Mouse (Mus musculus) stomach, embryonic 15.5 days (tissue): ENCODE measurements at regions not wholly inside any gene's neighbourhood (a gene's known extent, or its start where the extent isn't known, plus 50 kb on each side); places are given as distances from the start of the nearest gene placed in this dataset.

Source experiments
- ATAC-seq: fragments of 200-750 bp; cut with Nextera tagmentation; 2 replicates; pipeline ENCODE4 v1.8.0; 2017; ENCODE audit warnings: low read depth, moderate number of reproducible peaks, moderate TSS enrichment; ENCODE audit not compliant: insufficient read depth, low FRiP score
- H3K27ac ChIP-seq: fragments of 300-500 bp; sonication (generic); 2 replicates; pipeline ENCODE4 v1.5.1; 2015; ENCODE audit warnings: mild to moderate bottlenecking, inconsistent platforms
- H3K27me3 ChIP-seq: fragments of 300-500 bp; sonication (generic); replicated peaks from 2 replicates; pipeline ENCODE4 v1.6.1; 2015; ENCODE audit warnings: inconsistent platforms
- H3K36me3 ChIP-seq: fragments of 300-500 bp; sonication (generic); 2 replicates; pipeline ENCODE4 v1.6.1; 2015; ENCODE audit warnings: inconsistent platforms
- H3K4me1 ChIP-seq: fragments of 300-500 bp; sonication (generic); 2 replicates; pipeline ENCODE4 v1.6.1; 2015; ENCODE audit warnings: inconsistent platforms
- H3K4me2 ChIP-seq: fragments of 300-500 bp; sonication (generic); 2 replicates; pipeline ENCODE4 v1.6.1; 2015; ENCODE audit warnings: mild to moderate bottlenecking, inconsistent platforms
- H3K4me3 ChIP-seq: fragments of 300-500 bp; sonication (generic); replicated peaks from 2 replicates; pipeline ENCODE4 v1.5.1; 2015; ENCODE audit warnings: inconsistent platforms
- H3K9ac ChIP-seq: fragments of 300-500 bp; sonication (generic); 2 replicates; pipeline ENCODE4 v1.6.1; 2015; ENCODE audit warnings: inconsistent platforms
- H3K9me3 ChIP-seq: fragments of 300-500 bp; sonication (generic); 2 replicates; pipeline ENCODE4 v1.6.1; 2016; ENCODE audit warnings: inconsistent platforms
- WGBS: fragments of 180-500 bp; shearing (Covaris S2); methylation state at CpG from one replicate; pipeline ENCODE4 v1.1.7; 2015; 5-methylcytosine and 5-hydroxymethylcytosine counted together

DNA sequence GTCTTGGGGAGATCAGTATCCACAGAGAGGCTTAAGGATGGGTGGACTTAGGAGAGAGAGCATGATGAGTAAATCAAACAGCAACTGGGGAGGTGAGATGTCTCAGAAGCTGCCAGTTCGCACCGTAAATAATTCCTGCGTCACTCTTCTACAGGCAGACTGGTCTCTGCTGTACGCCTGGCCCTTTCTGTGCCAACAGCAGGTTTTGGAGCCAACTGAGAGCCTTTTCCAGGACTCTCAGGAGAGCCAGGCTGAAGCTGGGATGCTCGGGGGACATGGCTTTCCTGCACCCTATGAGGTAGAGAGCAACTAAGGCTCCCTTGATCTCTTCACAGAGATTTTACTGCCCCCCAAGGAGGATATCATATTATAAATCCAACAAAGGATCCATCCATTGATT lies 134.3 kb upstream of the Gsc start:
- Histone ChIP-seq H3K27ac (no peak overlapping the region), H3K9ac (no peak overlapping the region), H3K9me3 (no peaks in the 10 kb centered on the region), H3K4me3 (no peak overlapping the region), H3K4me2 (no peak overlapping the region), H3K4me1 (peaks cover 3% of the 10 kb centered on the region; the same call in 1 of the 2 replicates), H3K36me3 (no peaks in the 10 kb centered on the region), H3K27me3 (no peaks in the 10 kb centered on the region)
- ATAC-seq: no peak
- 84% methylated on average over 5 of the region's 5 CpGs for WGBS

GRCm38 (mm10) chr12:104605535-104606399 lies 132.6 kb upstream of the Gsc start:
- H3K9me3 ChIP-seq: no peaks in the 10 kb centered on the region
- no peaks in the 10 kb centered on the region for H3K36me3 ChIP-seq
- H3K4me3 ChIP-seq: no peak overlapping the region
- H3K27ac ChIP-seq: no peak overlapping the region
- H3K9ac ChIP-seq: no peak overlapping the region
- no peak overlapping the region for H3K4me2 ChIP-seq
- peaks cover 3% of the 10 kb centered on the region; the same call in 1 of the 2 replicates for H3K4me1 ChIP-seq
- WGBS: 49% methylated on average over 24 of the region's 24 CpGs
- ATAC-seq: no peak
- no peaks in the 10 kb centered on the region for H3K27me3 ChIP-seq

GRCm38 (mm10) chr12:104598056-104598455 lies 124.9 kb upstream of the Gsc start:
- Histone ChIP-seq H3K27ac (no peak overlapping the region), H3K27me3 (no peaks in the 10 kb centered on the region), H3K9me3 (no peaks in the 10 kb centered on the region), H3K4me3 (no peak overlapping the region), H3K4me2 (no peak overlapping the region), H3K4me1 (no peaks in the 10 kb centered on the region), H3K9ac (no peak overlapping the region), H3K36me3 (no peaks in the 10 kb centered on the region)
- WGBS: 67% methylated on average over 2 of the region's 2 CpGs
- no peak for ATAC-seq

- Histone ChIP-seq H3K9ac (no peak overlapping the region), H3K27me3 (no peaks in the 10 kb centered on the region), H3K27ac (no peak overlapping the region), H3K9me3 (no peaks in the 10 kb centered on the region), H3K4me3 (no peak overlapping the region), H3K4me2 (no peak overlapping the region), H3K36me3 (no peaks in the 10 kb centered on the region), H3K4me1 (no peaks in the 10 kb centered on the region)
- WGBS: 49% methylated on average over 19 of the region's 19 CpGs
- no peak for ATAC-seq
Measured at GRCm38 (mm10) chr12:104593526-104594155, 120.5 kb upstream of the Gsc start.

- Histone ChIP-seq H3K9ac (no peak overlapping the region), H3K4me2 (no peak overlapping the region), H3K27me3 (no peaks in the 10 kb centered on the region), H3K9me3 (no peaks in the 10 kb centered on the region), H3K4me1 (no peaks in the 10 kb centered on the region), H3K4me3 (no peak overlapping the region), H3K36me3 (no peaks in the 10 kb centered on the region), H3K27ac (no peak overlapping the region)
- ATAC-seq: no peak
- 60% methylated on average over 21 of the region's 21 CpGs for WGBS
Measured at GRCm38 (mm10) chr12:104592791-104593525, 119.8 kb upstream of the Gsc start.

DNA sequence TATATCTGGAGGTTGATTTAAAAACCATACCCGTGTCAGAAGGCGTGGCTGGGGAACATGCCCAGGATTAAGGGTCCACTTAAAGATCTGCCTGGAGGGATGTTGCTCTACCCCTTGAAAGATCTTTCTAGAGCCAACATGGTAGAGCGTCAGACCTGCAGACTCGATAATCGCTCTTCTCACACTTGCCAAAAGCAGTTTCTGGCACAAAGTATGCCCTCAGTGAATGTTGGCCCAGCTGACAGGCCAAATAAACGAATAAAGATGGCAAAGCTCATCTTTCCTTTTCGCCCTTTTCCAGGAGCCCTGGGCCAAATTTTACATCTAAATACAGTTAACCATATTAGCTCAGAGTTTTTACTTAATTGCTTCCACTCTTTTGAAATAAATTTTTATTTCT lies 118.4 kb upstream of the Gsc start:
- no peaks in the 10 kb centered on the region for H3K36me3 ChIP-seq
- H3K27me3 ChIP-seq: no peaks in the 10 kb centered on the region
- no peak overlapping the region for H3K4me3 ChIP-seq
- no peak overlapping the region for H3K9ac ChIP-seq
- WGBS: 70% methylated on average over 7 of the region's 7 CpGs
- no peaks in the 10 kb centered on the region for H3K4me1 ChIP-seq
- H3K4me2 ChIP-seq: no peak overlapping the region
- H3K27ac ChIP-seq: no peak overlapping the region
- H3K9me3 ChIP-seq: no peaks in the 10 kb centered on the region
- ATAC-seq: no peak

GRCm38 (mm10) chr12:104590291-104590690 lies 117.2 kb upstream of the Gsc start:
- Histone ChIP-seq H3K4me3 (no peak overlapping the region), H3K27me3 (no peaks in the 10 kb centered on the region), H3K9me3 (no peaks in the 10 kb centered on the region), H3K27ac (no peak overlapping the region), H3K36me3 (no peaks in the 10 kb centered on the region), H3K9ac (no peak overlapping the region), H3K4me1 (no peaks in the 10 kb centered on the region; the same call in 1 of the 2 replicates), H3K4me2 (no peak overlapping the region)
- ATAC-seq: no peak
- 78% methylated on average over 8 of the region's 8 CpGs for WGBS

- Histone ChIP-seq H3K4me1 (no peaks in the 10 kb centered on the region; the same call in 1 of the 2 replicates), H3K4me2 (0 out of 2 replicates have a peak overlapping the region, but pooled peaks have one; percentile 25), H3K9ac (no peak overlapping the region), H3K9me3 (no peaks in the 10 kb centered on the region), H3K27ac (no peak overlapping the region), H3K4me3 (no peak overlapping the region), H3K27me3 (no peaks in the 10 kb centered on the region), H3K36me3 (no peaks in the 10 kb centered on the region)
- 56% methylated on average over 9 of the region's 9 CpGs for WGBS
- no peak for ATAC-seq
Measured at GRCm38 (mm10) chr12:104584408-104584807, 111.3 kb upstream of the Gsc start.

DNA sequence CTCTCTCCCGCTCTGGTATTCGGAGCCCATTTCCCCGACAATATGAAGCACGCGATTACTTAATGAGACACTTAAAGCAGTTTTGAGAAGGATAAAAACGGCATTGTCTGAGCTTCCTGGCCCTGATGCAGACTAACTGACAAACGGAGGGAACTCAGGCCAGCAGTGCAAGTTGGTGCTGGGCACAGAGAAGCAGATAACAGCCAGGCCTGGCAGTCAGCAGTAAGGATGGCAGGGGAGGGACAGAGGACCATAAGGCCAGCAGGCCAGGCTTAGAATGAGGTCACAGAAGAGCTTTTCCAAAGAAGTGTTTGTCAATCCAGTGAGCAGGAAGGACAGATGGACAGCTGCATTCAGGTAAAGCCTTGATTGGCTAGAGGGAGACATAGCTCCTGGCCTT lies 107.7 kb upstream of the Gsc start:
- no peaks in the 10 kb centered on the region; the same call in 1 of the 2 replicates for H3K4me1 ChIP-seq
- no peaks in the 10 kb centered on the region for H3K9me3 ChIP-seq
- no peaks in the 10 kb centered on the region for H3K36me3 ChIP-seq
- 58% methylated on average over 7 of the region's 7 CpGs for WGBS
- H3K9ac ChIP-seq: no peak overlapping the region
- no peak overlapping the region for H3K4me3 ChIP-seq
- no peak for ATAC-seq
- no peaks in the 10 kb centered on the region; the same call in 1 of the 2 replicates for H3K27me3 ChIP-seq
- H3K27ac ChIP-seq: no peak overlapping the region
- no peak overlapping the region for H3K4me2 ChIP-seq

- ATAC-seq: no peak
- H3K4me1 ChIP-seq: no peaks in the 10 kb centered on the region
- H3K36me3 ChIP-seq: no peaks in the 10 kb centered on the region
- H3K27ac ChIP-seq: no peak overlapping the region
- H3K4me2 ChIP-seq: no peak overlapping the region
- no peaks in the 10 kb centered on the region for H3K27me3 ChIP-seq
- no peak overlapping the region for H3K9ac ChIP-seq
- no peaks in the 10 kb centered on the region for H3K9me3 ChIP-seq
- no peak overlapping the region for H3K4me3 ChIP-seq
- 83% methylated on average over 17 of the region's 17 CpGs for WGBS
Measured at GRCm38 (mm10) chr12:104567622-104568021, 94.5 kb upstream of the Gsc start.

GRCm38 (mm10) chr12:104562961-104563360 lies 89.8 kb upstream of the Gsc start:
- Histone ChIP-seq H3K9me3 (no peaks in the 10 kb centered on the region), H3K27me3 (no peaks in the 10 kb centered on the region), H3K27ac (no peak overlapping the region), H3K4me1 (no peaks in the 10 kb centered on the region), H3K4me2 (no peak overlapping the region), H3K9ac (no peak overlapping the region), H3K4me3 (no peak overlapping the region), H3K36me3 (no peaks in the 10 kb centered on the region)
- WGBS: 49% methylated on average over 5 of the region's 5 CpGs
- no peak for ATAC-seq
